Mouse (Mus musculus): ENCODE data around the gene Casc1.
"Not testable (repeated sequence)": the region's sequence is repeated elsewhere in the genome, so short reads cannot be mapped to it uniquely, and the experiment has no call there.

The Casc1 gene

DNA sequence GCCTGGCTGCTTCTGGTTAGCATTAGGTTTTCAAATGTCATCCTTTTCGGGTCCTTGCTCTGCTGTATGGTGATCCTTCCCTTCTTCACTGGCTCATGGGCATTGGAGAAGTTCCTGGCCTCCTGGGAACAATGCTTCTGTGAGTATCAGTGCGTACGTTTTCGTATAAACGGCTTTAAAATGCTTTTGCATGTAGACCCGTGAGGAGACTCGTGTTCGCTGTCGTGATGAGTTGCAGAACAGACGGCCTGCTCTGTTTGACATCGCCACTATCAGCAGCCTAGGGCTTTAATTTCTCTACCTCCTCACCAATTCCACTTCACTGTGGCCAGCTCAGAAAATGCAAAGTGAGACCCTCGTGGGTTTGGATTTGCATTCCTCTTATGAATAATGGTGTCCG, 71.6 kb downstream of the Casc1 start:
- in situ Hi-C loops (cut with MboI), result no loop called here

- in situ Hi-C loops (cut with MboI), result no loop called here
These were observed 74.0 kb downstream of the Casc1 start for GRCm38 (mm10) chr6:145136831-145137230.

DNA sequence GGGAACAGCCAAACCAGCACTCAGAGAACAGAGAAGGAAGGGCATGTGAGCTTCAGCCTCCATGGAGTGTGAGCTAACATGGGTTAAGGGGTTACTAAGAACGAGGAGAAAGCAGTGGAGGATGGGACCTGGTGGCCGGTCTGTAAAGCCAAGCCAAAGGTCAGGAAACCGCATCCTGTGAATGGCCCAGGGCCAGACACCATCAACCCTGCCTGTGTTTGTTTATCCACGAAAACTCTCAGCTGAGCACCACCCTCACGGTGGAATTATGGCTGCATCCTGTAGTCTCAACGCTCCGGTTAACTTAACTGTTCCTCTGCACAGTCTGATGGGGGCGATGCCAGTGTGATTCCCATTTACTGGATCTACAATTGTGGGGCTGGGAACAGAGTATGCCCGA, 75.0 kb downstream of the Casc1 start:
- in situ Hi-C loops (cut with MboI), result no loop called here

DNA sequence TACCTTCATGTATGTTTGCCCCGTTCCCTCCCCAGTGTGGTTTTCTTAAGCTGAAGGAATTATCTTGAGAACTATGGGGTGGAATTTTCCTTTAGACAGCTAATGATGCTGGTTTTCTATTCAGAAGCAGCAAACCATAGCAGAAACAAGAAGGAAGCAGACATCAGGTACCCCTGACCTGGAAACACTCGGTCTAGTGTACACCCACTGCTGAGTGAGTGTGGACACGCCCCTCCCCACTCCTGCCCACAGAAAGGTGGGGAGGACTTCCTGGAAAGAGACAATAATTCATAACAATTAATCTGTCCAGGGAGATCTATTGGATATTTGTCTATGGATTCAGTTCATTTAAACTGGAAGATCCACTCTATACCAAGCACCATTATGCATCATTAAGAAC, 75.5 kb downstream of the Casc1 start:
- in situ Hi-C loops (cut with MboI), result no loop called here

DNA sequence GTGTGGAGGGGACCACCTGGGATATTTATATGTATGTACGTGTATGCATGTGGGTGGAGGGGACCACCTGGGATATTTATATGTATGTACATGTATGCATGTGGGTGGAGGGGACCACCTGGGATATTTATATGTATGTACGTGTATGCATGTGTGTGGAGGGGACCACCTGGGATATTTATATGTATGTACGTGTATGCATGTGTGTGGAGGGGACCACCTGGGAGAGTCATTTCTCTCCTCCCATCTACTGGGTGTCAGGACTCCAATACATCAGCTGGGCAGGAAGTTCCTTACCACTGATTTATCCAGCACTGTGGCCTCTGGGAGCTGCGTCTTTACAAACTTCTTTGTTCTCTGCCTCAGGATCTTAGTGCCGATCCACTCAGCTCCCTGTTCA, 77.8 kb downstream of the Casc1 start:
- in situ Hi-C loops (cut with MboI), result not testable (repeated sequence)

- in situ Hi-C loops (cut with MboI), result no loop called here
These were observed 78.8 kb downstream of the Casc1 start for GRCm38 (mm10) chr6:145131991-145132390.

GRCm38 (mm10) chr6:145129563-145129962, 81.2 kb downstream of the Casc1 start:
- in situ Hi-C loops (cut with MboI), result loop anchor here (5.0 kb wide), 1 partner anchor 37 kb away; no protein-coding TSS in a partner anchor

- in situ Hi-C loops (cut with MboI), result loop anchor here (5.0 kb wide), 1 partner anchor 35 kb away; no protein-coding TSS in a partner anchor
These were observed 83.2 kb downstream of the Casc1 start for GRCm38 (mm10) chr6:145127652-145128051.

DNA sequence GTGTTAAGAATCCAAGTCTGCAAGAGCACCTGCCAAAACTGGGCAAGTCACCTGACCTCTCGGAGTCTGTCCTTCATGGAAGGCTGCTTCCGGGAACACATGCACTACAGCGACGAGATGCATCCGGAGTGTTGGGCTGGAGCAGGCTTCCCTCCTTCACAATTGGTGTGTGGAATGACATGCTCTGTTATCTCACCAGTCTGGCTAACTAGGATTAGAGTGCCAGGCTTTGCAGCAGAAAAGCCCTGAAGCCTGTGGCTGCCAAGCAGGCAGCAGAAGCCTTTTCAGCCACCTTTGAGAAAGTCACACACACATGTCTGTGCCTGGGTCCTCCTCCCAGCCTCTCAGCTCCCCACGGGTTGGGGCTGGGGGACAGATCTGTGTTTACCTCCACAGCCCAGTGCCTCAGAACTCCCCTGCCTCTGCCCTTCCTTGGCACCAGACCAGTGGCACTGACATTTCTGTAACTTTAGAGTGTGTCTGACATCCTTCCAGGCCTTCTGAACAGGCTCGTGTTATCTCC, 85.2 kb downstream of the Casc1 start:
- in situ Hi-C loops (cut with MboI), result loop anchor here (5.0 kb wide), 1 partner anchor 33 kb away; no protein-coding TSS in a partner anchor
